Mouse (Mus musculus) limb, embryonic 13.5 days (tissue): Measurements from ENCODE around the gene Pld1. TPM values are rescaled to one million over a fixed set of nuclear protein-coding genes. Genes with fewer than 3 reads are reported as not detected.

ENCODE experiments used
- ATAC-seq: fragments of 200-750 bp; cut with Nextera tagmentation; 2 replicates; pipeline ENCODE4 v1.8.0; 2017; ENCODE audit warnings: low read depth, moderate number of reproducible peaks, moderate TSS enrichment; ENCODE audit not compliant: low FRiP score
- H3K27ac ChIP-seq: fragments of 300-500 bp; sonication (generic); 2 replicates; pipeline ENCODE4 v1.5.1; 2015; ENCODE audit warnings: inconsistent platforms, mild to moderate bottlenecking, moderate library complexity
- H3K27me3 ChIP-seq: fragments of 300-500 bp; sonication (generic); 2 replicates; pipeline ENCODE4 v1.6.1; 2015; ENCODE audit warnings: mild to moderate bottlenecking, inconsistent platforms
- H3K36me3 ChIP-seq: fragments of 300-500 bp; sonication (generic); 2 replicates; pipeline ENCODE4 v1.6.1; 2015; ENCODE audit warnings: inconsistent platforms, mild to moderate bottlenecking, moderate library complexity
- H3K4me1 ChIP-seq: fragments of 300-500 bp; sonication (generic); 2 replicates; pipeline ENCODE4 v1.6.1; 2015; ENCODE audit warnings: inconsistent platforms
- H3K4me2 ChIP-seq: fragments of 300-500 bp; sonication (generic); replicated peaks from 2 replicates; pipeline ENCODE4 v1.6.1; 2015; ENCODE audit warnings: inconsistent platforms, mild to moderate bottlenecking, moderate library complexity
- H3K4me3 ChIP-seq: fragments of 300-500 bp; sonication (generic); 2 replicates; pipeline ENCODE4 v1.5.1; 2015; ENCODE audit warnings: moderate library complexity, mild to moderate bottlenecking, inconsistent platforms
- H3K9ac ChIP-seq: fragments of 300-500 bp; sonication (generic); 2 replicates; pipeline ENCODE4 v1.6.1; 2015; ENCODE audit warnings: mild to moderate bottlenecking, inconsistent platforms
- H3K9me3 ChIP-seq: fragments of 300-500 bp; sonication (generic); 2 replicates; pipeline ENCODE4 v1.6.1; 2016; ENCODE audit warnings: inconsistent platforms
- WGBS: fragments of 180-500 bp; shearing (Covaris S2); methylation state at CpG from one replicate; pipeline ENCODE4 v1.1.7; 2015; 5-methylcytosine and 5-hydroxymethylcytosine counted together
- polyA plus RNA-seq: library from polyadenylated mRNA; unstranded; fragments of >200 nt; fragmentation: Nextera tagmentation; extraction: Ambion mirVana; gene quantifications from 2 replicates; pipeline ENCODE4 v1.2.1, GENCODE M21; 2015

Pld1 gene
- polyA plus RNA-seq, 1 experiment from 2014 or later, result 5.4 TPM

GRCm38 (mm10) chr3:28178333-28178732, 239.8 kb downstream of the Pld1 start:
- H3K4me3 ChIP-seq, result no peak overlapping the region
- peaks cover 18% of the 10 kb centered on the region for H3K4me1 ChIP-seq
- H3K36me3 ChIP-seq, result no peaks in the 10 kb centered on the region
- H3K9ac ChIP-seq, result no peak overlapping the region
- WGBS, result 70% methylated on average over 6 of the region's 6 CpGs
- no peak overlapping the region for H3K4me2 ChIP-seq
- H3K9me3 ChIP-seq, result no peaks in the 10 kb centered on the region
- no peaks in the 10 kb centered on the region for H3K27me3 ChIP-seq
- no peak for ATAC-seq
- H3K27ac ChIP-seq, result no peak overlapping the region

Other genes starting within 250 kb of the Pld1 start
- 31.4 and 32.1 TPM in 2 replicates for gene Fndc3b, start 227.4 kb upstream of the Pld1 start, polyA plus RNA-seq
- gene Tmem212, start 42.3 kb upstream of the Pld1 start, polyA plus RNA-seq, result not detected in 2 replicates